Mouse (Mus musculus) midbrain, embryonic 12.5 days (tissue): ENCODE data around the gene Gm3417. TPM values are rescaled to one million over a fixed set of nuclear protein-coding genes. Genes with fewer than 3 reads are reported as not detected.
"Not testable (repeated sequence)": the region's sequence is repeated elsewhere in the genome, so short reads cannot be mapped to it uniquely, and the experiment has no call there.

Source experiments
- ATAC-seq: fragments of 200-750 bp; cut with Nextera tagmentation; 2 replicates; pipeline ENCODE4 v1.8.0; 2017; ENCODE audit warnings: low read depth, moderate TSS enrichment, moderate library complexity; ENCODE audit not compliant: low FRiP score
- H3K27ac ChIP-seq: fragments of 300-500 bp; sonication (generic); replicated peaks from 2 replicates; pipeline ENCODE4 v1.5.1; 2016; ENCODE audit warnings: mild to moderate bottlenecking
- H3K27me3 ChIP-seq: fragments of 300-500 bp; sonication (generic); 2 replicates; pipeline ENCODE4 v1.6.1; 2016; ENCODE audit warnings: mild to moderate bottlenecking
- H3K36me3 ChIP-seq: fragments of 300-500 bp; sonication (generic); 2 replicates; pipeline ENCODE4 v1.6.1; 2016
- H3K4me1 ChIP-seq: fragments of 300-500 bp; sonication (generic); 2 replicates; pipeline ENCODE4 v1.6.1; 2016
- H3K4me2 ChIP-seq: fragments of 300-500 bp; sonication (generic); replicated peaks from 2 replicates; pipeline ENCODE4 v1.6.1; 2016; ENCODE audit warnings: mild to moderate bottlenecking, moderate library complexity
- H3K4me3 ChIP-seq: fragments of 300-500 bp; sonication (generic); 2 replicates; pipeline ENCODE4 v1.5.1; 2016; ENCODE audit warnings: mild to moderate bottlenecking
- H3K9ac ChIP-seq: fragments of 300-500 bp; sonication (generic); replicated peaks from 2 replicates; pipeline ENCODE4 v1.6.1; 2016; ENCODE audit warnings: mild to moderate bottlenecking, moderate library complexity
- H3K9me3 ChIP-seq: fragments of 300-500 bp; sonication (generic); 2 replicates; pipeline ENCODE4 v1.6.1; 2016; ENCODE audit warnings: mild to moderate bottlenecking
- WGBS: fragments of 180-500 bp; shearing (Covaris S2); methylation state at CpG from one replicate; pipeline ENCODE4 v1.1.7; 2016; 5-methylcytosine and 5-hydroxymethylcytosine counted together
- polyA plus RNA-seq: library from polyadenylated mRNA; unstranded; fragments of >200 nt; fragmentation: Nextera tagmentation; extraction: Ambion mirVana; gene quantifications from 2 replicates; pipeline ENCODE4 v1.2.1, GENCODE M21; 2016

Gm3417 gene
- polyA plus RNA-seq, 1 experiment from 2014 or later, result 1.0 TPM

- not testable (repeated sequence) for H3K4me3 ChIP-seq, H3K36me3 ChIP-seq, H3K9ac ChIP-seq, H3K9me3 ChIP-seq, ATAC-seq, H3K27ac ChIP-seq, H3K4me1 ChIP-seq, H3K4me2 ChIP-seq, H3K27me3 ChIP-seq
- WGBS, result 74% methylated on average over 4 of the region's 5 CpGs
Observed at GRCm38 (mm10) chr17:14990116-14990702, 11.6 kb upstream of the Gm3417 start.

- not testable (repeated sequence) for H3K9me3 ChIP-seq, H3K27me3 ChIP-seq, H3K4me1 ChIP-seq, H3K36me3 ChIP-seq, H3K9ac ChIP-seq, H3K27ac ChIP-seq
- H3K4me3 ChIP-seq, result 0 out of 2 replicates have a peak overlapping the region, but pooled peaks have one; percentile 19
- ATAC-seq, result 0 out of 2 replicates have a peak, but pooled peaks have one; percentile 3
- H3K4me2 ChIP-seq, result peak overlapping the region; percentile 32; the same call in 1 of the 2 replicates
- WGBS, result 2% methylated on average over 4 of the region's 7 CpGs
Observed at GRCm38 (mm10) chr17:14977718-14978361, 750 bp downstream of the Gm3417 start.

- not testable (repeated sequence) for H3K9ac ChIP-seq, H3K36me3 ChIP-seq, H3K4me3 ChIP-seq, H3K27me3 ChIP-seq, H3K4me2 ChIP-seq, H3K27ac ChIP-seq, ATAC-seq, H3K9me3 ChIP-seq, H3K4me1 ChIP-seq
- no CpG with 5 or more reads among the region's 6 CpGs for WGBS
Observed at GRCm38 (mm10) chr17:14968373-14968913, 10.1 kb downstream of the Gm3417 start.

- not testable (repeated sequence) for H3K4me2 ChIP-seq, H3K27me3 ChIP-seq, H3K27ac ChIP-seq, H3K4me3 ChIP-seq, H3K4me1 ChIP-seq, H3K9me3 ChIP-seq, H3K9ac ChIP-seq, H3K36me3 ChIP-seq
- no CpG with 5 or more reads among the region's 44 CpGs for WGBS
- ATAC-seq, result peak; percentile 96
Observed at GRCm38 (mm10) chr17:14961557-14962154, 16.9 kb downstream of the Gm3417 start.

GRCm38 (mm10) chr17:14960951-14961556 is 17.5 kb downstream of the Gm3417 start, which contains the start of gene Phf10:
Gene Phf10 (minus strand): TSS chr17:14961273.
- ATAC-seq, result peak; percentile 86
- peak within 1 kb of the TSS; percentile 78 for H3K4me3 ChIP-seq
- under 1% methylated on average over 33 of the region's 100 CpGs for WGBS
- not testable (repeated sequence) for H3K36me3 ChIP-seq, H3K4me1 ChIP-seq, H3K9me3 ChIP-seq, H3K27me3 ChIP-seq
- peak within 1 kb of the TSS; percentile 80 for H3K9ac ChIP-seq
- peak within 1 kb of the TSS; percentile 61; the same call in 1 of the 2 replicates for H3K27ac ChIP-seq
- peak within 1 kb of the TSS; percentile 95 for H3K4me2 ChIP-seq

- peak; percentile 13 for ATAC-seq
- no peaks in the 10 kb centered on the region for H3K27me3 ChIP-seq
- peak overlapping the region; percentile 78 for H3K4me3 ChIP-seq
- no peak overlapping the region for H3K27ac ChIP-seq
- H3K4me2 ChIP-seq, result peak overlapping the region; percentile 95
- H3K4me1 ChIP-seq, result peaks cover 8% of the 10 kb centered on the region
- H3K36me3 ChIP-seq, result no peaks in the 10 kb centered on the region
- 2% methylated on average over 21 of the region's 23 CpGs for WGBS
- no peaks in the 10 kb centered on the region for H3K9me3 ChIP-seq
- H3K9ac ChIP-seq, result peak overlapping the region; percentile 80
Observed at GRCm38 (mm10) chr17:14960520-14960919, 18.1 kb downstream of the Gm3417 start.

GRCm38 (mm10) chr17:14959979-14960378 is 18.6 kb downstream of the Gm3417 start:
- Histone ChIP-seq H3K4me3 (peak overlapping the region; percentile 30), H3K27ac (no peak overlapping the region), H3K27me3 (no peaks in the 10 kb centered on the region), H3K4me1 (peaks cover 8% of the 10 kb centered on the region), H3K4me2 (peak overlapping the region; percentile 49), H3K9ac (no peak overlapping the region), H3K9me3 (no peaks in the 10 kb centered on the region), H3K36me3 (no peaks in the 10 kb centered on the region)
- ATAC-seq, result no peak
- 33% methylated on average over 3 of the region's 3 CpGs for WGBS

GRCm38 (mm10) chr17:14958686-14959327 is 19.8 kb downstream of the Gm3417 start:
- WGBS, result 92% methylated on average over 5 of the region's 5 CpGs
- no peak for ATAC-seq
- H3K4me2 ChIP-seq, result no peak overlapping the region

GRCm38 (mm10) chr17:14953452-14953851 is 25.1 kb downstream of the Gm3417 start:
- no peaks in the 10 kb centered on the region for H3K9me3 ChIP-seq
- no peaks in the 10 kb centered on the region for H3K4me1 ChIP-seq
- ATAC-seq, result no peak
- no peak overlapping the region for H3K4me3 ChIP-seq
- no peak overlapping the region for H3K27ac ChIP-seq
- no peak overlapping the region for H3K4me2 ChIP-seq
- H3K27me3 ChIP-seq, result no peaks in the 10 kb centered on the region
- no peak overlapping the region for H3K9ac ChIP-seq
- 89% methylated on average over 8 of the region's 8 CpGs for WGBS
- peaks cover 42% of the 10 kb centered on the region for H3K36me3 ChIP-seq

More at GRCm38 (mm10) chr17:14958686-14959327, 19.8 kb downstream of the Gm3417 start:
- no peak overlapping the region for H3K27ac ChIP-seq
- peaks cover 6% of the 10 kb centered on the region for H3K36me3 ChIP-seq
- peaks cover 8% of the 10 kb centered on the region for H3K4me1 ChIP-seq
- H3K9me3 ChIP-seq, result no peaks in the 10 kb centered on the region
- no peak overlapping the region for H3K4me3 ChIP-seq
- no peaks in the 10 kb centered on the region for H3K27me3 ChIP-seq
- no peak overlapping the region for H3K9ac ChIP-seq

GRCm38 (mm10) chr17:14949161-14949827 is 29.3 kb downstream of the Gm3417 start:
- no peak for ATAC-seq
- WGBS, result 88% methylated on average over 7 of the region's 7 CpGs
- peaks cover 48% of the 10 kb centered on the region for H3K36me3 ChIP-seq

GRCm38 (mm10) chr17:14944551-14944950 is 34.0 kb downstream of the Gm3417 start:
- 0 out of 2 replicates have a peak overlapping the region, but pooled peaks have one; percentile 4 for H3K4me2 ChIP-seq
- no peak overlapping the region for H3K4me3 ChIP-seq
- WGBS, result 88% methylated on average over 1 of the region's 1 CpGs

More at GRCm38 (mm10) chr17:14949161-14949827, 29.3 kb downstream of the Gm3417 start:
- Histone ChIP-seq H3K9me3 (no peaks in the 10 kb centered on the region), H3K4me1 (peaks cover 4% of the 10 kb centered on the region), H3K9ac (no peak overlapping the region), H3K4me3 (no peak overlapping the region), H3K4me2 (no peak overlapping the region), H3K27me3 (no peaks in the 10 kb centered on the region), H3K27ac (no peak overlapping the region)

More at GRCm38 (mm10) chr17:14944551-14944950, 34.0 kb downstream of the Gm3417 start:
- H3K9me3 ChIP-seq, result no peaks in the 10 kb centered on the region
- H3K27ac ChIP-seq, result no peak overlapping the region
- no peaks in the 10 kb centered on the region for H3K27me3 ChIP-seq
- peaks cover 19% of the 10 kb centered on the region for H3K4me1 ChIP-seq
- H3K9ac ChIP-seq, result no peak overlapping the region
- ATAC-seq, result no peak
- peaks cover 12% of the 10 kb centered on the region for H3K36me3 ChIP-seq
